Mouse (Mus musculus): ENCODE data around the gene Acy3.

GRCm38 (mm10) chr19:4017921-4018587, 31.7 kb downstream of the Acy3 start:
- TF ChIP-seq CTCF (IDR thresholded peaks at IDR 0.05; ENCODE audit: low read depth) (no peak), EP300 (IDR thresholded peaks at IDR 0.05; ENCODE audit: low read depth) (no peak)

Data from liver, embryonic 14.5 days (tissue).